In genomic region chr17:35838122-35838544, GRCm38 (mm10) we compare ENCODE assay signal across 8 mouse cellular contexts. TPM values are rescaled to one million over a fixed set of nuclear protein-coding genes. Genes with fewer than 3 reads are reported as not detected.
DNase-seq lines count a peak whose midpoint lies in the region; ATAC-seq lines count a peak whose summit lies in the region.

Gene Tubb5, minus strand, starts transcription at chr17:35838306.

- DNase-seq in ZHBTc4 (ENCODE audit: low read depth, low spot score), result peak; percentile 99
- DNase-seq in gastrocnemius, adult 8-10 months (ENCODE audit: low spot score in 2 of 2), result peak; percentile 94 to 95
- DNase-seq in induced T-regulatory cell, adult 2 months (ENCODE audit: low read depth), result peak; percentile 95
- peak; percentile 91 to 97 for DNase-seq in left cerebral cortex, adult 9 months (ENCODE audit: low spot score in 2 of 2)
- DNase-seq in right cerebral cortex, postnatal 14 days, result peak; percentile 96
- peak; percentile 92 to 96 for DNase-seq in urinary bladder, postnatal 36 days (ENCODE audit: low spot score in 2 of 2)

- peak; percentile 45 for ATAC-seq in common myeloid progenitor, adult 5-6 weeks (replicated peaks; ENCODE audit: low read depth, poor library complexity, severe bottlenecking)
- peak; percentile 39 for ATAC-seq in megakaryocyte progenitor cell, adult 5-6 weeks (replicated peaks; ENCODE audit: poor library complexity)

RNA-seq across cellular contexts. Expression of gene Tubb5, which starts in this region (rescaled TPM):
- total RNA-seq in common myeloid progenitor, adult 5-6 weeks (2017), result 922 and 1,068 TPM in 2 replicates
- total RNA-seq in gastrocnemius, adult 8-10 months (2022), result 10 to 100 TPM; 26.7 to 34.5 (median 28.3) TPM
- total RNA-seq in megakaryocyte progenitor cell, adult 5-6 weeks (2015), result 871 and 938 TPM in 2 replicates
- total RNA-seq in megakaryocyte progenitor cell, adult 5-6 weeks (2017), result 947 and 991 TPM in 2 replicates

Comparison
In these comparisons a context has a peak if more than half of its experiments do, and no peak if none do; other contexts are left out.
1. Peak in every context shown above with its lines: DNase-seq and ATAC-seq.
2. RNA of gene Tubb5 (total RNA-seq): 922 to 1,068 TPM in common myeloid progenitor, adult 5-6 weeks and 871 to 991 TPM in megakaryocyte progenitor cell, adult 5-6 weeks; 26.7 to 34.5 TPM in gastrocnemius, adult 8-10 months; every median in the first group is over 10 times any median in the second.